Mouse (Mus musculus) heart, embryonic 14.5 days (tissue): ENCODE measurements around the gene Hcn2. TPM values are rescaled to one million over a fixed set of nuclear protein-coding genes. Genes with fewer than 3 reads are reported as not detected.

Experiments used
- ATAC-seq: fragments of 200-750 bp; cut with Nextera tagmentation; 2 replicates; pipeline ENCODE4 v1.8.0; 2017; ENCODE audit warnings: low read depth, moderate TSS enrichment; ENCODE audit not compliant: insufficient number of reproducible peaks, insufficient read depth, low FRiP score
- H3K27ac ChIP-seq, 2 experiments: fragments of 200-500 bp in 1 of 2; fragments of 300-500 bp in 1 of 2; sonication (generic) in 1 of 2; replicated peaks in 1 of 2; 2 replicates each; pipeline ENCODE4 v1.5.1; 2012 to 2014; ENCODE audit warnings: low read depth in 2 of 2, low read length in 2 of 2, control low read depth in 1 of 2, mild to moderate bottlenecking in 1 of 2, mixed read lengths in 1 of 2; ENCODE audit not compliant: control insufficient read depth in 1 of 2, insufficient read depth in 1 of 2
- H3K27me3 ChIP-seq: fragments of 300-500 bp; sonication (generic); 2 replicates; pipeline ENCODE4 v1.6.1; 2014; ENCODE audit warnings: mild to moderate bottlenecking, low read length, control low read depth; ENCODE audit not compliant: control insufficient read depth, insufficient read depth
- H3K36me3 ChIP-seq: fragments of 300-500 bp; sonication (generic); 2 replicates; pipeline ENCODE4 v1.6.1; 2014; ENCODE audit warnings: mild to moderate bottlenecking, control low read depth, low read length, mixed read lengths; ENCODE audit not compliant: control insufficient read depth, insufficient read depth
- H3K4me1 ChIP-seq, 2 experiments: fragments of 200-500 bp in 1 of 2; fragments of 300-500 bp in 1 of 2; sonication (generic) in 1 of 2; 2 replicates each; pipeline ENCODE4 v1.6.1; 2012 to 2014; ENCODE audit warnings: low read length in 2 of 2, control low read depth in 1 of 2, mixed read lengths in 1 of 2; ENCODE audit not compliant: control insufficient read depth in 2 of 2, insufficient read depth in 2 of 2
- H3K4me2 ChIP-seq: fragments of 300-500 bp; sonication (generic); 2 replicates; pipeline ENCODE4 v1.6.1; 2014; ENCODE audit warnings: mild to moderate bottlenecking, low read length
- H3K4me3 ChIP-seq, 2 experiments: fragments of 200-500 bp in 1 of 2; fragments of 300-500 bp in 1 of 2; sonication (generic) in 1 of 2; 2 replicates each; pipeline ENCODE4 v1.5.1; 2012 to 2014; ENCODE audit warnings: low read length in 2 of 2, mild to moderate bottlenecking in 2 of 2, control low read depth in 1 of 2, low read depth in 1 of 2, moderate library complexity in 1 of 2; ENCODE audit not compliant: control insufficient read depth in 1 of 2, insufficient read depth in 1 of 2
- H3K9ac ChIP-seq: fragments of 300-500 bp; sonication (generic); 2 replicates; pipeline ENCODE4 v1.6.1; 2014; ENCODE audit warnings: mild to moderate bottlenecking, low read length
- H3K9me3 ChIP-seq: fragments of 300-500 bp; sonication (generic); 2 replicates; pipeline ENCODE4 v1.6.1; 2016; ENCODE audit warnings: low read length, control low read depth; ENCODE audit not compliant: control insufficient read depth
- WGBS: fragments of 180-500 bp; shearing (Covaris S2); extraction: QIAGEN DNeasy Blood & Tissue Kit; methylation state at CpG from one replicate; pipeline ENCODE4 v1.1.7; 2014; 5-methylcytosine and 5-hydroxymethylcytosine counted together
- polyA plus RNA-seq: library from polyadenylated mRNA; unstranded; fragments of >200 nt; fragmentation: Nextera tagmentation; extraction: Ambion mirVana; gene quantifications from 2 replicates; pipeline ENCODE4 v1.2.1, GENCODE M21; 2014

Hcn2 gene
- polyA plus RNA-seq, 1 experiment from 2014 or later: 0.05 TPM

DNA sequence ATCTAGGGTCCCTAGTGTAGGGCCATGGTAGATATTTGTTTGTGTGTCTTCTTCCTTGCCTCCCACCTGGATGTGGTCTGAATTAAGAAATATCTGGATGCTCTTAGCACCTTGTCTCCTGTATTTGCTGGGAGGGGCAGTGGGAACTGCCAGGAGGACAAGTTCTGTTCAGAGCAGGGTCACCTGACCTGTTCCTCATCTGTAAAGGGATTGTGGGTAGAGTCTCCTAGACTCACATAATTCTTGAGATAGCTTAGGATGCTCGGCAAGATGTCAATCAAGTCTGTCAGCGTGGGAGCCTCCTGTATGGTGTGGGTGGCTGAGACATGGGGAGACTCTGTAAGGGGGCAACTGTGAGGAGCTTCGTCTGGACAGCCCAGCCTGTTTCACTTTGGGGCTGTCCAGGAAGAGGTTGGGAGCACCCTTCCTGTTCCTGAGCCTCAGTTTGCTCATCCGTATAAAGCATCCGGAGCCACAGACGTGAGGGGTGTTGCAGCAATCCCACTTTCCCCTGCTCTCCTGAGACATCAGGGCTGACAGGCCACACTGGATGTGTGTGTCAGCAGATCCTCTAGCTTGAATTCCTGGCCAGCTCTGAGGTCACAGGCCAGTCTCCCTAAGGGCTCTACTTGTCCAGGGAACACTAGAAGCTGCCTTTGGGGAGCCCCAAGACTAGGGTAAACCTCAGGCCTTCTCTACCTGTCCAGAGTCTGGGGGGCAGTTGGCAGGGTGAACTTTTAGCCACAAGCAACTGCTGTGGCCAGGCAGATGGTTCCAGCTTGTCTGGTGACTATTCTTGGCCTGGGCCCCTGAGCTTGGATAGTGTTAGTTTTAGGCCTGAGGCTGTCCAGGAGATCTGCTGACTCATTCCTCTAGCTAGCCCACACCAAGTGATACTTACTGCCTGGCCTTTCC lies 32.5 kb upstream of the Hcn2 start:
- Histone ChIP-seq H3K4me3 (peak overlapping the region in 1 of 2 experiments; percentile 77; a peak in 2 of 4 replicates), H3K36me3 (peaks cover 54% of the 10 kb centered on the region), H3K4me2 (peak overlapping the region; percentile 71), H3K27ac (peak overlapping the region; percentile 18 to 88; a peak in 3 of 4 replicates), H3K4me1 (peaks cover 27 to 39% of the 10 kb centered on the region in 2 experiments), H3K9ac (peak overlapping the region; percentile 92), H3K27me3 (no peaks in the 10 kb centered on the region), H3K9me3 (no peaks in the 10 kb centered on the region)
- ATAC-seq: no peak
- WGBS: 67% methylated on average over 6 of the region's 6 CpGs

DNA sequence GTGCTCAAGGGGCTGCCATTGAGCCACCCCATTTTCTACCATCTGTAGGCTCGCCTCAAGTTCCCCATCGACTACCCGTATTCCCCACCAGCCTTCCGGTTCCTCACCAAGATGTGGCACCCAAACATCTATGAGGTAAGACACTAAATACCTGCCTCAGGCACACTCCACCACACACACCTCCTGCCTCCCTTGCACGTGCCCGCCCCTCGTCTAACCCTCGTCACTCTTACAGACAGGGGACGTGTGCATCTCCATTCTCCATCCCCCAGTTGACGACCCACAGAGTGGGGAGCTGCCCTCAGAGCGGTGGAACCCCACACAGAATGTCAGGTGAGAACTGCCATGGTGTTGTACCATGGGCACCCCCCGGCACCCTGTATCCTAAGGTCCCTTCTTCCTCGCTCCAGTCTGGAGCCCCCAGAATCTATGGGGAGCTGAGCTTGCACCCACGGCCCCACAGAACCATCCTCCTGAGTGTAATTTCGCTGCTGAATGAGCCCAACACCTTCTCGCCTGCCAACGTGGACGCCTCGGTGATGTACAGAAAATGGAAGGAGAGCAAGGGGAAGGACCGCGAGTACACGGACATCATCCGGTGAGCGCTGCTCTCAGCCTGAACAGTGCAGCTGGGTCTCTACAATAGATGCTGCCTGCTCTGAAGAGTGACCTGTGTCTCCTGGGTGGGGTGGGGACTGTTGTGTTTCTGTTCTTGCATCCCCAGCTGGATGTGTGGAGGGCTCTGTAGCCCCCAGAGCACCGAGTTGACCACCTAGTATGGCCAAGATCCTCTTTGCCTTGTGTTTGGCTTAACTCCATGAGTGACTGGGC lies 31.4 kb upstream of the Hcn2 start:
- H3K9ac ChIP-seq: peak overlapping the region; percentile 92
- no peak for ATAC-seq
- H3K27ac ChIP-seq: peak overlapping the region; percentile 18 to 88; a peak in 1 of 4 replicates
- H3K4me3 ChIP-seq: no peak overlapping the region
- no peaks in the 10 kb centered on the region for H3K27me3 ChIP-seq
- H3K4me1 ChIP-seq: peaks cover 27 to 39% of the 10 kb centered on the region in 2 experiments
- H3K36me3 ChIP-seq: peaks cover 63% of the 10 kb centered on the region
- no peak overlapping the region for H3K4me2 ChIP-seq
- 92% methylated on average over 25 of the region's 25 CpGs for WGBS
- H3K9me3 ChIP-seq: no peaks in the 10 kb centered on the region

DNA sequence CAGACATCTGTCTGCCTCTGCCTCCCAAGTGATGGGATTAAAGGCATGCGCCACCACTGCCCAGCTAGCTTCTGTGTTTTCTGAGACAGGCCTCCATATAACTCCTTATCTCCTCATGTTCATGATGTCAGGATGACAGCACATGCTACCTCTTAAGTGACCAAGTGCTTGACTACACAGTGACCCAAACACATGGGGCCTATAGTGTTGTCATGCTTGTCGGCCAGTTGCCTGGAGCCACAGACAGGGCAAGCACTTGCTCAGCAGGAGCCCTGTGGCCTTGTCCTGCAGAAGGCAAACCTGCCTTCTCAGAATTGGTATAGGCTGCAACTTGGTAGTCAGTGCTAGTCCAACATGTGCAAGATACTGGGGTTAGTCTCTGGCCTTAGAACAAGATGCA lies 30.2 kb upstream of the Hcn2 start:
- WGBS: 58% methylated on average over 2 of the region's 2 CpGs
- peak overlapping the region; percentile 38 for H3K9ac ChIP-seq
- no peak for ATAC-seq
- no peaks in the 10 kb centered on the region for H3K9me3 ChIP-seq
- H3K36me3 ChIP-seq: peaks cover 63% of the 10 kb centered on the region
- H3K27me3 ChIP-seq: no peaks in the 10 kb centered on the region
- H3K4me2 ChIP-seq: no peak overlapping the region
- no peak overlapping the region for H3K4me3 ChIP-seq
- H3K4me1 ChIP-seq: peaks cover 24 to 34% of the 10 kb centered on the region in 2 experiments
- H3K27ac ChIP-seq: peak overlapping the region; percentile 83 to 86

DNA sequence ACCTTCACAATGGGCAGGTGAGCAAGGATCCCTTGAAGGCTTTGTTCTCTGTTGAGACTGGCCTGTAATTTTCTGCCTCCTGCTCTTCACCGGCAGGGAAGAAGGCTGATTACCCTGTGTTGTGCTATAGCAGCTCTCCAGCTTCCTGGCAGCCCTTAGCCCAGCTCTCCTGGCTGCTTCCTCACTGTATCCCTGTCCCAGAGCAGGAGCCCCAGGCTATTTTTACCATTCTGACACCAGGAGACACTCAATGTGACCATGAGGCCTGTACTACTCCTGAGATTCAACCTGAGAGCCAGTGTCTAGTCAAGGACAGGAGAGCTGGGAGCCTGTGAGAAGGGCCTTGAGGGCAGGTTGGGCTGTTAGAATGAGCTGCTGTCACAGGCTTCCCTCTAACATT lies 29.7 kb upstream of the Hcn2 start:
- peaks cover 63% of the 10 kb centered on the region for H3K36me3 ChIP-seq
- no peak overlapping the region for H3K4me2 ChIP-seq

DNA sequence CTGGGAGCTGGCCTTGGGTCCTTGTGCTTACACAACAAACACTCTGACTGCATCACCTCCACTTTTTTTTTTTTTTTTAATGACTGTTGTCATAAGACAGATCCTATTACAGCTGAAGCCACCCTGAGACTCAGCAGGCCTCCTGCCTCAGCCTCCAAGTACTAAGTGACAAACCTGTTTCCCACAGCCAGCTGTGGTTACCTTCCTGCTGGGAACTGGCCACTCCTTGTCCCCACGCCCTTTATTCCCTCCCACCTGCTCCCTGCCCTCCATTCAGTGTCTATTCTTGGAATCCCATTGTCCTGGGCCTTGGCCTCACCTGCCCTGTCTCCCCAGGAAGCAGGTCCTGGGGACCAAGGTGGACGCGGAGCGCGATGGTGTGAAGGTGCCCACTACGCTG lies 28.9 kb upstream of the Hcn2 start:
- WGBS: 92% methylated on average over 6 of the region's 6 CpGs
- Histone ChIP-seq H3K36me3 (peaks cover 63% of the 10 kb centered on the region), H3K9me3 (0 out of 2 replicates have a peak, but pooled peaks cover 5% of the 10 kb centered on the region)

More for the DNA sequence above, 29.7 kb upstream of the Hcn2 start:
- Histone ChIP-seq H3K9me3 (no peaks in the 10 kb centered on the region), H3K27me3 (no peaks in the 10 kb centered on the region), H3K27ac (peak overlapping the region; percentile 85 to 86), H3K4me1 (peaks cover 22 to 32% of the 10 kb centered on the region in 2 experiments), H3K4me3 (no peak overlapping the region), H3K9ac (peak overlapping the region; percentile 38)
- 50% methylated on average over 1 of the region's 1 CpGs for WGBS
- no peak for ATAC-seq

DNA sequence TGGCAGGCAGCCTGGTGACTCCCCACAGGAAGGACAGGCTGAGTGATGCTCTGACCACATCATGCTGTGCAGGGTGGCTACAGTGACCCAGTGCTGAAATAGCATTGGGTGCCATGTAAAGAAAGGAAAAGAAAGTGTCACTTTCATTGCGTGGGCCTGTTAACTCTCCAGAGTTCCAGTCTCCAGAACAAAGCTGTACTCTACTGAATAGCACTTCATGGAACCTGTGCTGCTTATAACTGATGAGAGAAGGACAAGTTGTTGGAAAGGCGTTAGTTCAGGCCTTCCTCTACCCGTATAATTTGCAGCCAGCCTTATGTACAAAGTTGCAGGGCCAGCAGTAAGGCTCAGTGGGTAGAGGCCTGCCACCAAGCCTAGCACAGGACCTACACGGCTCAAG lies 27.7 kb upstream of the Hcn2 start, which contains the start of gene Gzmm:
TSS of gene Gzmm (plus strand) at position 301 of the 400 bp plus-strand sequence.
- no peak within 1 kb of the TSS for H3K27ac ChIP-seq
- no peak within 1 kb of the TSS for H3K9ac ChIP-seq
- H3K27me3 ChIP-seq: no peaks in the 10 kb centered on the region
- 84% methylated on average over 4 of the region's 4 CpGs for WGBS
- H3K9me3 ChIP-seq: 0 out of 2 replicates have a peak, but pooled peaks cover 5% of the 10 kb centered on the region
- H3K36me3 ChIP-seq: peaks cover 61% of the 10 kb centered on the region
- H3K4me1 ChIP-seq: peaks cover 17 to 25% of the 10 kb centered on the region in 2 experiments
- H3K4me3 ChIP-seq: no peak within 1 kb of the TSS
- no peak for ATAC-seq
- no peak within 1 kb of the TSS for H3K4me2 ChIP-seq

More for the DNA sequence above, 28.9 kb upstream of the Hcn2 start:
- Histone ChIP-seq H3K4me2 (no peak overlapping the region), H3K27me3 (no peaks in the 10 kb centered on the region), H3K27ac (peak overlapping the region in 1 of 2 experiments; percentile 86; a peak in 2 of 4 replicates), H3K9ac (peak overlapping the region; percentile 38; the same call in 1 of the 2 replicates), H3K4me1 (peaks cover 22 to 32% of the 10 kb centered on the region in 2 experiments), H3K4me3 (no peak overlapping the region)
- no peak for ATAC-seq

DNA sequence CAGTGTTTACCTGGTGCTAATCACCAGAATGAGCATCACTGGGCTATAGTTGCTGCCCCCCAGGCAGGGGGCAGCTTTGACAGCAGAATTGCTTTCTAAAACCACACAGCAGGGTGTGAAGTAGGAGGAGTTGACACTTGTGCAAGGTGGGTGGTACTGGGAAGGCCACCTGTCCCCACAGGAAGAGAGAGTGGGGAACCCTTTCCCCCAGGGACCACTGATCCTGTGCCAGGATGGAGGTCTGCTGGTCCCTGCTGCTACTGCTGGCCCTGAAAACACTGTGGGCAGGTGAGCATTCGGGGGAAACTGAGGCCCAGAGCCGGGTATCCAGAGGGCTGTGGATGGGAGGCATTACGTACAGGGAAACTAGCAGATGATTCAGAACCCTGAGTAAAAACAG lies 27.3 kb upstream of the Hcn2 start:
- Histone ChIP-seq H3K9me3 (0 out of 2 replicates have a peak, but pooled peaks cover 5% of the 10 kb centered on the region), H3K36me3 (peaks cover 57% of the 10 kb centered on the region), H3K4me1 (peaks cover 13 to 21% of the 10 kb centered on the region in 2 experiments), H3K4me3 (no peak overlapping the region), H3K27me3 (no peaks in the 10 kb centered on the region), H3K27ac (no peak overlapping the region), H3K4me2 (no peak overlapping the region), H3K9ac (no peak overlapping the region)
- no peak for ATAC-seq
- 81% methylated on average over 3 of the region's 3 CpGs for WGBS
